Mouse (Mus musculus) liver, postnatal 0 days (tissue): Measurements from ENCODE around the gene Tas2r129. TPM values are rescaled to one million over a fixed set of nuclear protein-coding genes. Genes with fewer than 3 reads are reported as not detected.
"Not testable (repeated sequence)": the region's sequence is repeated elsewhere in the genome, so short reads cannot be mapped to it uniquely, and the experiment has no call there.

Experiments
- ATAC-seq: fragments of 200-750 bp; cut with Nextera tagmentation; 2 replicates; pipeline ENCODE4 v1.8.0; 2017; ENCODE audit warnings: mild to moderate bottlenecking, moderate library complexity
- DNase-seq: peaks from one replicate; pipeline ENCODE4 v3.0.0-alpha.2; 2016
- H3K27ac ChIP-seq: fragments of 300-500 bp; sonication (generic); 2 replicates; pipeline ENCODE4 v1.5.1; 2014; ENCODE audit warnings: antibody characterized with exemption, moderate library complexity, mild to moderate bottlenecking, low read depth
- H3K27me3 ChIP-seq: fragments of 300-500 bp; sonication (generic); 2 replicates; pipeline ENCODE4 v1.6.1; 2014; ENCODE audit warnings: low read length, control low read depth, mixed read lengths; ENCODE audit not compliant: insufficient read depth
- H3K36me3 ChIP-seq: fragments of 300-500 bp; sonication (generic); replicated peaks from 2 replicates; pipeline ENCODE4 v1.6.1; 2014; ENCODE audit warnings: mild to moderate bottlenecking, control low read depth, low read length, moderate library complexity, mixed read lengths; ENCODE audit not compliant: insufficient read depth
- H3K4me1 ChIP-seq: fragments of 300-500 bp; sonication (generic); 2 replicates; pipeline ENCODE4 v1.6.1; 2014; ENCODE audit warnings: antibody characterized with exemption, mild to moderate bottlenecking, control low read depth; ENCODE audit not compliant: insufficient read depth
- H3K4me2 ChIP-seq: fragments of 300-500 bp; sonication (generic); 2 replicates; pipeline ENCODE4 v1.6.1; 2014; ENCODE audit warnings: low read depth, mild to moderate bottlenecking, low read length, moderate library complexity, mixed read lengths
- H3K4me3 ChIP-seq: fragments of 300-500 bp; sonication (generic); 2 replicates; pipeline ENCODE4 v1.5.1; 2014; ENCODE audit warnings: low read depth, low read length
- H3K9ac ChIP-seq: fragments of 300-500 bp; sonication (generic); replicated peaks from 2 replicates; pipeline ENCODE4 v1.6.1; 2014; ENCODE audit warnings: mild to moderate bottlenecking, moderate library complexity
- H3K9me3 ChIP-seq: fragments of 300-500 bp; sonication (generic); 2 replicates; pipeline ENCODE4 v1.6.1; 2016; ENCODE audit warnings: mild to moderate bottlenecking, control low read depth, low read length, mixed read lengths
- CTCF ChIP-seq: sonication (generic); IDR thresholded peaks from 2 replicates; pipeline ENCODE4 v1.5.1; 2016; ENCODE audit warnings: antibody characterized with exemption, low read depth
- EP300 ChIP-seq: IDR thresholded peaks from 2 replicates; pipeline ENCODE4 v1.6.1; 2016; ENCODE audit warnings: antibody characterized with exemption, low read depth, mild to moderate bottlenecking
- WGBS: fragments of 180-500 bp; shearing (Covaris S2); extraction: QIAGEN DNeasy Blood & Tissue Kit; methylation state at CpG from one replicate; pipeline ENCODE4 v1.1.7; 2014; ENCODE audit not compliant: insufficient replicate concordance; 5-methylcytosine and 5-hydroxymethylcytosine counted together
- polyA plus RNA-seq: library from polyadenylated mRNA; unstranded; fragments of >200 nt; fragmentation: Nextera tagmentation; extraction: Ambion mirVana; gene quantifications from 2 replicates; pipeline ENCODE4 v1.2.1, GENCODE M21; 2015

Gene Tas2r129
- not detected in 2 replicates for polyA plus RNA-seq

GRCm38 (mm10) chr6:132950802-132951201, at the start of gene Tas2r129:
Gene Tas2r129, plus strand, starts transcription at chr6:132951102.
- Histone ChIP-seq H3K4me1 (no peaks in the 10 kb centered on the region), H3K27ac (no peak within 1 kb of the TSS), H3K9me3 (no peaks in the 10 kb centered on the region), H3K36me3 (no peaks in the 10 kb centered on the region), H3K4me2 (no peak within 1 kb of the TSS), H3K9ac (no peak within 1 kb of the TSS), H3K4me3 (no peak within 1 kb of the TSS), H3K27me3 (no peaks in the 10 kb centered on the region)
- DNase-seq (no peak), ATAC-seq (no peak)
- TF ChIP-seq EP300 = no peak
- no peak for TF ChIP-seq CTCF
- WGBS = 70% methylated on average over 2 of the region's 2 CpGs

GRCm38 (mm10) chr6:132909351-132909750, 41.6 kb upstream of the Tas2r129 start, which contains the start of gene Tas2r125:
Gene Tas2r125, plus strand, starts transcription at chr6:132909651.
- Histone ChIP-seq H3K36me3 (no peaks in the 10 kb centered on the region), H3K27me3 (no peaks in the 10 kb centered on the region), H3K4me1 (no peaks in the 10 kb centered on the region), H3K9ac (no peak within 1 kb of the TSS), H3K9me3 (no peaks in the 10 kb centered on the region), H3K4me3 (no peak within 1 kb of the TSS), H3K4me2 (no peak within 1 kb of the TSS), H3K27ac (no peak within 1 kb of the TSS)
- WGBS = 75% methylated on average over 3 of the region's 3 CpGs
- DNase-seq = no peak
- TF ChIP-seq CTCF = no peak
- no peak for TF ChIP-seq EP300
- no peak for ATAC-seq

GRCm38 (mm10) chr6:132941376-132941775, 9.5 kb upstream of the Tas2r129 start:
- not testable (repeated sequence) for H3K9ac ChIP-seq, H3K27me3 ChIP-seq, ATAC-seq, H3K36me3 ChIP-seq, DNase-seq, H3K4me3 ChIP-seq, H3K27ac ChIP-seq, H3K4me1 ChIP-seq, H3K9me3 ChIP-seq, H3K4me2 ChIP-seq

DNA sequence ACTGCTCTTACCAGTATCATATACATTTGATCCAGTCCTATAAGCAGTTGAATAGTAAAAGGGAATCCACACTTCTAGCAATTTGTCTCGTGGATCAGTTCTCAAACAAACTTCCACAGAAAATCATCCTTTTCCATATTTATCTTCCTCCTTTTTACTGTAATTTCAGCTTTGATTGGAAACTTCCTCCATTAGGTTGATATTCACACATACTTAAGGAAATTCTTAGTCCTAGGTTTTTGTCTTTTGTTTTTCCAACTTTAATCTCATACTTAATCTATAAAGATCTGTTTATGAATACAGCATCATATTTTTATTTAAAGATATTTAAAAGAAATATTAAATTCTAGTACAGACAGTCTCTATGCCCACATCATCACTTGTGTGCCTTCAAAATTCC, 6.9 kb downstream of the Tas2r129 start, which contains the start of gene Tas2r131:
TSS of gene Tas2r131 (minus strand) at position 101 of the 400 bp plus-strand sequence.
- H3K4me3 ChIP-seq = no peak within 1 kb of the TSS
- ATAC-seq = no peak
- no peak for DNase-seq
- no peak within 1 kb of the TSS for H3K4me2 ChIP-seq
- no peak within 1 kb of the TSS for H3K27ac ChIP-seq
- H3K9me3 ChIP-seq = no peaks in the 10 kb centered on the region
- no peaks in the 10 kb centered on the region for H3K27me3 ChIP-seq
- no peaks in the 10 kb centered on the region for H3K36me3 ChIP-seq
- H3K9ac ChIP-seq = no peak within 1 kb of the TSS
- TF ChIP-seq CTCF (no peak), EP300 (no peak)
- no peaks in the 10 kb centered on the region for H3K4me1 ChIP-seq
- WGBS = 57% methylated on average over 1 of the region's 1 CpGs

DNA sequence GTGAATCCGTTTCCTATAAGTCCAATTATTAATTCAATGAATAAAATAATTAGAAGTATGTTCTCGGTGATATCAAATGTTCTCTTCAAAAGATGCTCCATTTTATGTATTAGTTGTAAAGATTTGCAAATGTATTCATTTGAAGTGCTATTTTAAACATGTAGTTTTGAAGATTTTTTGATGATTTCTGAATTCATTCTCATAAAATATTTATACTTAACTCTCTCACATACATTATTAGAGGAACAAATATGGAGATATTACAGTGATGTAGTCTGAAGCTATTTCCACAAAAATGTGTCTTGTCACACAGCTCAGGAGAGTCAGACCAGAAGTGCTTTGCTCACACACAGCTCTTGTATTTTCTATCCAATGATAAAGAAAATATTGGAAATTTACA, 30.0 kb downstream of the Tas2r129 start, which contains the start of gene Tas2r109:
TSS of gene Tas2r109 (minus strand) at position 101 of the 400 bp plus-strand sequence.
- Histone ChIP-seq H3K36me3 (no peaks in the 10 kb centered on the region), H3K27ac (no peak within 1 kb of the TSS), H3K9ac (no peak within 1 kb of the TSS), H3K4me1 (no peaks in the 10 kb centered on the region), H3K4me2 (no peak within 1 kb of the TSS), H3K4me3 (no peak within 1 kb of the TSS), H3K27me3 (no peaks in the 10 kb centered on the region), H3K9me3 (no peaks in the 10 kb centered on the region)
- DNase-seq (no peak), ATAC-seq (no peak)
- TF ChIP-seq EP300 = no peak
- no peak for TF ChIP-seq CTCF
- 61% methylated on average over 2 of the region's 2 CpGs for WGBS

Other genes with a start within 250 kb of the Tas2r129 start
- not detected in 2 replicates for gene Tas2r122, start 239.2 kb upstream of the Tas2r129 start, polyA plus RNA-seq
- gene Tas2r115, start 213.1 kb upstream of the Tas2r129 start, polyA plus RNA-seq = not detected in 2 replicates
- not detected in 2 replicates for gene Tas2r124, start 196.4 kb upstream of the Tas2r129 start, polyA plus RNA-seq
- not detected in 2 replicates for gene Tas2r102, start 189.0 kb upstream of the Tas2r129 start, polyA plus RNA-seq
- not detected in 2 replicates for gene Tas2r136, start 172.9 kb upstream of the Tas2r129 start, polyA plus RNA-seq
- gene Tas2r117, start 148.3 kb upstream of the Tas2r129 start, polyA plus RNA-seq = not detected in 2 replicates
- not detected in 2 replicates for gene Tas2r123, start 104.0 kb upstream of the Tas2r129 start, polyA plus RNA-seq
- gene Tas2r116, start 95.7 kb upstream of the Tas2r129 start, polyA plus RNA-seq = not detected in 2 replicates
- not detected in 2 replicates for gene Tas2r110, start 83.1 kb upstream of the Tas2r129 start, polyA plus RNA-seq
- not detected in 2 replicates for gene Tas2r113, start 58.1 kb upstream of the Tas2r129 start, polyA plus RNA-seq
- not detected in 2 replicates for gene Tas2r125, start 41.5 kb upstream of the Tas2r129 start, polyA plus RNA-seq
- gene Tas2r131, start 6.8 kb downstream of the Tas2r129 start, polyA plus RNA-seq = not detected in 2 replicates
- not detected in 2 replicates for gene Tas2r109, start 29.9 kb downstream of the Tas2r129 start, polyA plus RNA-seq
- gene Tas2r103, start 86.0 kb downstream of the Tas2r129 start, polyA plus RNA-seq = not detected in 2 replicates
- not detected in 2 replicates for gene Tas2r140, start 104.7 kb downstream of the Tas2r129 start, polyA plus RNA-seq
- 64.7 and 72.4 TPM in 2 replicates for gene Smim10l1, start 153.8 kb downstream of the Tas2r129 start, polyA plus RNA-seq